In genomic region chr13:83603373-83604265, GRCm38 (mm10) we compare ENCODE assay signal across 8 mouse cellular contexts.
DNase-seq lines count a peak whose midpoint lies in the region; ATAC-seq and TF ChIP-seq lines count a peak whose summit lies in the region.

No protein-coding gene starts in this region.

- no peaks in the 10 kb centered on the region for H3K27me3 ChIP-seq in embryonic facial prominence, embryonic 12.5 days
- H3K27me3 ChIP-seq in hindbrain, postnatal 0 days (ENCODE audit: insufficient read depth, low read length): no peaks in the 10 kb centered on the region

- no peaks in the 10 kb centered on the region for H3K9me3 ChIP-seq in embryonic facial prominence, embryonic 12.5 days
- no peaks in the 10 kb centered on the region for H3K9me3 ChIP-seq in hindbrain, postnatal 0 days (ENCODE audit: low read length)

- peaks cover 17% of the 10 kb centered on the region for H3K4me1 ChIP-seq in embryonic facial prominence, embryonic 12.5 days
- H3K4me1 ChIP-seq in hindbrain, postnatal 0 days (ENCODE audit: insufficient read depth, low read length): 0 out of 2 replicates have a peak, but pooled peaks cover 7% of the 10 kb centered on the region

- peaks cover 74% of the 10 kb centered on the region for H3K79me2 ChIP-seq in macrophage (ENCODE audit: inconsistent target)

- 30% methylated on average over 7 of the region's 7 CpGs for WGBS in embryonic facial prominence, embryonic 12.5 days
- 31% methylated on average over 7 of the region's 7 CpGs for WGBS in hindbrain, postnatal 0 days
- WGBS in macrophage (ENCODE audit: missing documents): 3% methylated on average over 3 of the region's 7 CpGs

- peak; percentile 96 for DNase-seq in heart, adult 11 months
- no peak for DNase-seq in heart, postnatal 25 days (ENCODE audit: low spot score)
- DNase-seq in NIH3T3 (ENCODE audit: low read depth): peak; percentile 86
- peak; percentile 49 for DNase-seq in hindbrain, postnatal 0 days (ENCODE audit: low spot score)
- no peak for DNase-seq in thymus, postnatal 0 days (ENCODE audit: low spot score)
- DNase-seq in left cerebral cortex, adult 8-10 months (ENCODE audit: low spot score in 2 of 2): no peak

- no peak for TF ChIP-seq CTCF in hindbrain, postnatal 0 days (IDR thresholded peaks at IDR 0.05; ENCODE audit: low read depth)

- H3K36me3 ChIP-seq in embryonic facial prominence, embryonic 12.5 days: no peaks in the 10 kb centered on the region
- H3K36me3 ChIP-seq in hindbrain, postnatal 0 days (ENCODE audit: insufficient read depth, low read length): no peaks in the 10 kb centered on the region
- H3K36me3 ChIP-seq in macrophage (ENCODE audit: inconsistent target): no peaks in the 10 kb centered on the region

- no peak overlapping the region for H3K4me2 ChIP-seq in embryonic facial prominence, embryonic 12.5 days (replicated peaks)
- H3K4me2 ChIP-seq in hindbrain, postnatal 0 days (ENCODE audit: low read depth, low read length): no peak overlapping the region

- no peak overlapping the region for H3K4me3 ChIP-seq in embryonic facial prominence, embryonic 12.5 days
- no peak overlapping the region for H3K4me3 ChIP-seq in hindbrain, postnatal 0 days (ENCODE audit: low read length)
- no peak overlapping the region for H3K4me3 ChIP-seq in macrophage (ENCODE audit: inconsistent target)

- H3K9ac ChIP-seq in embryonic facial prominence, embryonic 12.5 days: no peak overlapping the region
- no peak overlapping the region for H3K9ac ChIP-seq in hindbrain, postnatal 0 days (replicated peaks; ENCODE audit: low read length)

- no peak for ATAC-seq in embryonic facial prominence, embryonic 12.5 days (ENCODE audit: insufficient number of reproducible peaks, insufficient read depth, low FRiP score, low TSS enrichment)
- ATAC-seq in hindbrain, postnatal 0 days: 0 out of 2 replicates have a peak, but pooled peaks have one; percentile 53

- intact Hi-C loops in heart, postnatal 25 days (cut with DNase I): no loop called here

- peak overlapping the region; percentile 76 for H3K27ac ChIP-seq in embryonic facial prominence, embryonic 12.5 days
- H3K27ac ChIP-seq in hindbrain, postnatal 0 days: peak overlapping the region; percentile 49; the same call in 1 of the 2 replicates
- peak overlapping the region; percentile 78 for H3K27ac ChIP-seq in macrophage

Comparison
In these comparisons a context has a peak if more than half of its experiments do, and no peak if none do; other contexts are left out.
1. DNase-seq: peak in heart, adult 11 months (single experiment), NIH3T3 (single experiment) and hindbrain, postnatal 0 days (single experiment); none in heart, postnatal 25 days (single experiment), thymus, postnatal 0 days (single experiment) and left cerebral cortex, adult 8-10 months (0 of 2).
2. Peak in every context shown above with its lines, with median percentiles within 50 percentile points of each other: H3K27ac ChIP-seq.